Mouse (Mus musculus): ENCODE measurements around the gene Slc13a4. TPM values are rescaled to one million over a fixed set of nuclear protein-coding genes. Genes with fewer than 3 reads are reported as not detected.
A peak's percentile ranks its signal among the peaks of the same experiment; 100 is the strongest.

Gene Slc13a4
- polyA plus RNA-seq, 1 experiment from 2014 or later = 0.21 TPM

DNA sequence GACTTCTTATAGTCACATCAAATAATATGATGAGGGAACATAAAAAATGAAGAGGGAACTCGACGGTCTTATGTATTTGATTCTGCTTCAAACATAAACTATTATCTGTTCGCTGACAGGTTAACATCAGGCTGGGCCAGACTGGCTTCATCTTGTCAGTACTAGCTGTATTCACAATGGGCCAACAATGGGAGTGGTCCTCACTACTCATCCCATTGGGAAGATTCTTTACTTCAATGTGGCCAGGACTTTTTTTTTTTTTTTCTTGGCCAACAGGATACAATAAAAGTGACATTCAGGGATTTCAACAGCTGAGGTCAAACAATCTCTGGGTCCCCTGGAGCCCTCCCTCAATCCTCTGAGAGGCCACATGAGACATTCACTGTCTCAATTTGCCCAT, 43.9 kb upstream of the Slc13a4 start:
- no peak overlapping the region for H3K4me2 ChIP-seq (replicated peaks; ENCODE audit: low read depth)
- H3K4me1 ChIP-seq (replicated peaks; ENCODE audit: control insufficient read depth, insufficient read depth) = 0 out of 2 replicates have a peak, but pooled peaks cover 3% of the 10 kb centered on the region
- H3K27me3 ChIP-seq (ENCODE audit: control insufficient read depth, insufficient read depth, low read length) = no peaks in the 10 kb centered on the region
- 91% methylated on average over 3 of the region's 3 CpGs for WGBS
- no peak for ATAC-seq (ENCODE audit: low FRiP score, low TSS enrichment)
- no peaks in the 10 kb centered on the region for H3K36me3 ChIP-seq (ENCODE audit: control insufficient read depth, insufficient read depth, low read length)
- no peaks in the 10 kb centered on the region for H3K9me3 ChIP-seq (ENCODE audit: control insufficient read depth, low read length)
- H3K4me3 ChIP-seq (ENCODE audit: low read depth, low read length) = no peak overlapping the region
- DNase-seq (ENCODE audit: low spot score) = no peak
- H3K9ac ChIP-seq (ENCODE audit: low read length) = no peak overlapping the region
- no peak overlapping the region for H3K27ac ChIP-seq (replicated peaks)
- no peak for TF ChIP-seq CTCF (IDR thresholded peaks at IDR 0.05; ENCODE audit: low read depth)
- no peak for TF ChIP-seq EP300 (optimal IDR thresholded peaks at IDR 0.05)

DNA sequence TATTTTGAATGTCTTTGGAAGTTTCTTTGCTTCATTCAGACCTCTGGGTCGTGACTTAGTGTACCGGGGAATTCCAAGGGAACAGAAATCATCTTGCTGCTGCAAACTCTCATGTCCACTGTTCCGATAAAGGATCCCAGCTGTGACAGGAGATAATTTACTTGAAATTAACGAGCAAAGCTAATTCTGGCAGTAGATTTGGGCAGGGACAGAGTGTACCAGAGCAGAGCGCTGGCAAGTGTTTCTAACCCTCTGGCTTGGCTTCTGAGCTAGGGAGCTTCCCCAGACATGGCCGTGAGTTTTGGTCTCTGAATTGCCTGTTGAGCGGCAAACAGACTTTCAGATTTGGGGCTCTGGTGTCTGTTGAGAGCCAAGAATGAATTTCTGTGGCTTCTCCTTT, 41.9 kb upstream of the Slc13a4 start:
- H3K9me3 ChIP-seq (ENCODE audit: control insufficient read depth, low read length) = no peaks in the 10 kb centered on the region
- 0 out of 2 replicates have a peak, but pooled peaks cover 3% of the 10 kb centered on the region for H3K4me1 ChIP-seq (replicated peaks; ENCODE audit: control insufficient read depth, insufficient read depth)
- H3K36me3 ChIP-seq (ENCODE audit: control insufficient read depth, insufficient read depth, low read length) = no peaks in the 10 kb centered on the region
- no peak for TF ChIP-seq CTCF (IDR thresholded peaks at IDR 0.05; ENCODE audit: low read depth)
- TF ChIP-seq EP300 (optimal IDR thresholded peaks at IDR 0.05) = no peak
- no peak overlapping the region for H3K9ac ChIP-seq (ENCODE audit: low read length)
- DNase-seq (ENCODE audit: low spot score) (no peak), ATAC-seq (ENCODE audit: low FRiP score, low TSS enrichment) (no peak; the same call in 1 of the 2 replicates)
- no peak overlapping the region for H3K4me2 ChIP-seq (replicated peaks; ENCODE audit: low read depth)
- H3K27me3 ChIP-seq (ENCODE audit: control insufficient read depth, insufficient read depth, low read length) = no peaks in the 10 kb centered on the region
- 41% methylated on average over 7 of the region's 7 CpGs for WGBS
- H3K27ac ChIP-seq (replicated peaks) = no peak overlapping the region
- no peak overlapping the region for H3K4me3 ChIP-seq (ENCODE audit: low read depth, low read length)

GRCm38 (mm10) chr6:35338640-35339039, 30.7 kb upstream of the Slc13a4 start:
- H3K4me2 ChIP-seq (replicated peaks; ENCODE audit: low read depth) = no peak overlapping the region
- WGBS = 45% methylated on average over 3 of the region's 3 CpGs
- H3K27ac ChIP-seq (replicated peaks) = no peak overlapping the region
- no peak overlapping the region for H3K9ac ChIP-seq (ENCODE audit: low read length)
- DNase-seq (ENCODE audit: low spot score) (no peak), ATAC-seq (ENCODE audit: low FRiP score, low TSS enrichment) (no peak)
- no peak for TF ChIP-seq CTCF (IDR thresholded peaks at IDR 0.05; ENCODE audit: low read depth)
- no peak for TF ChIP-seq EP300 (optimal IDR thresholded peaks at IDR 0.05)
- no peak overlapping the region for H3K4me3 ChIP-seq (ENCODE audit: low read depth, low read length)
- H3K36me3 ChIP-seq (ENCODE audit: control insufficient read depth, insufficient read depth, low read length) = no peaks in the 10 kb centered on the region
- H3K4me1 ChIP-seq (replicated peaks; ENCODE audit: control insufficient read depth, insufficient read depth) = no peaks in the 10 kb centered on the region
- no peaks in the 10 kb centered on the region for H3K9me3 ChIP-seq (ENCODE audit: control insufficient read depth, low read length)
- H3K27me3 ChIP-seq (ENCODE audit: control insufficient read depth, insufficient read depth, low read length) = no peaks in the 10 kb centered on the region

DNA sequence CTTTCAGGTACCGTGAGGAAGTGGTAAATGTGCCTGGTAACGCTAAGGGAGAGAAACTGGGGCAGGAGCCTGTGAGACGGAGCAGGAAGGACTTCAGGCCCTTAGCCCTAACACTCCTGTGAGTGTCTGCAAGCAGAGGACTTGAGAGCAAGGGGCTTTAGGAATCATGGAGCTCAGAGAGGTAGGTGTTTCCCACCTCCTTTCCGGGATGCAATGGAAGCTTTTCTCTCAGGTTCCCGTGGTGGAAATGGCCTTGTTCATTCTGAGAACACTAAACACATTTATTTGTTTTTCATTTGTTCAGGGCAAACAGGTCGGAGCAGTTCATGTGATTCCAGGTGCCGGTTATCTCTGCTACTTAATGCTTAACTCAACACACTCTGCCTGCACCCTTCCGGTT, 29.9 kb upstream of the Slc13a4 start:
- H3K36me3 ChIP-seq (ENCODE audit: control insufficient read depth, insufficient read depth, low read length) = no peaks in the 10 kb centered on the region
- no peak overlapping the region for H3K9ac ChIP-seq (ENCODE audit: low read length)
- 53% methylated on average over 8 of the region's 8 CpGs for WGBS
- no peaks in the 10 kb centered on the region for H3K4me1 ChIP-seq (replicated peaks; ENCODE audit: control insufficient read depth, insufficient read depth)
- ATAC-seq (ENCODE audit: low FRiP score, low TSS enrichment) (no peak), DNase-seq (ENCODE audit: low spot score) (no peak)
- no peak overlapping the region for H3K4me3 ChIP-seq (ENCODE audit: low read depth, low read length)
- H3K27ac ChIP-seq (replicated peaks) = no peak overlapping the region
- H3K9me3 ChIP-seq (ENCODE audit: control insufficient read depth, low read length) = no peaks in the 10 kb centered on the region
- TF ChIP-seq EP300 (optimal IDR thresholded peaks at IDR 0.05) = no peak
- TF ChIP-seq CTCF (IDR thresholded peaks at IDR 0.05; ENCODE audit: low read depth) = no peak
- no peaks in the 10 kb centered on the region for H3K27me3 ChIP-seq (ENCODE audit: control insufficient read depth, insufficient read depth, low read length)
- no peak overlapping the region for H3K4me2 ChIP-seq (replicated peaks; ENCODE audit: low read depth)

- Histone ChIP-seq H3K4me2 (replicated peaks; ENCODE audit: low read depth) (no peak overlapping the region), H3K27me3 (ENCODE audit: control insufficient read depth, insufficient read depth, low read length) (no peaks in the 10 kb centered on the region), H3K9me3 (ENCODE audit: control insufficient read depth, low read length) (no peaks in the 10 kb centered on the region), H3K4me3 (ENCODE audit: low read depth, low read length) (no peak overlapping the region), H3K4me1 (replicated peaks; ENCODE audit: control insufficient read depth, insufficient read depth) (no peaks in the 10 kb centered on the region), H3K27ac (replicated peaks) (no peak overlapping the region), H3K36me3 (ENCODE audit: control insufficient read depth, insufficient read depth, low read length) (no peaks in the 10 kb centered on the region), H3K9ac (ENCODE audit: low read length) (no peak overlapping the region)
- no peak for DNase-seq (ENCODE audit: low spot score)
- ATAC-seq (ENCODE audit: low FRiP score, low TSS enrichment) = no peak
- TF ChIP-seq CTCF (IDR thresholded peaks at IDR 0.05; ENCODE audit: low read depth) (no peak), EP300 (optimal IDR thresholded peaks at IDR 0.05) (no peak)
- WGBS = 65% methylated on average over 5 of the region's 5 CpGs
These were observed 27.5 kb upstream of the Slc13a4 start for GRCm38 (mm10) chr6:35335452-35335851.

GRCm38 (mm10) chr6:35334278-35334677, 26.3 kb upstream of the Slc13a4 start:
- ATAC-seq (ENCODE audit: low FRiP score, low TSS enrichment) (no peak), DNase-seq (ENCODE audit: low spot score) (no peak)
- Histone ChIP-seq H3K4me3 (ENCODE audit: low read depth, low read length) (no peak overlapping the region), H3K27me3 (ENCODE audit: control insufficient read depth, insufficient read depth, low read length) (no peaks in the 10 kb centered on the region), H3K9me3 (ENCODE audit: control insufficient read depth, low read length) (no peaks in the 10 kb centered on the region), H3K36me3 (ENCODE audit: control insufficient read depth, insufficient read depth, low read length) (no peaks in the 10 kb centered on the region), H3K4me2 (replicated peaks; ENCODE audit: low read depth) (no peak overlapping the region), H3K9ac (ENCODE audit: low read length) (no peak overlapping the region), H3K4me1 (replicated peaks; ENCODE audit: control insufficient read depth, insufficient read depth) (no peaks in the 10 kb centered on the region), H3K27ac (replicated peaks) (no peak overlapping the region)
- WGBS = 75% methylated on average over 4 of the region's 4 CpGs
- peak; percentile 52 for TF ChIP-seq CTCF (IDR thresholded peaks at IDR 0.05; ENCODE audit: low read depth)
- no peak for TF ChIP-seq EP300 (optimal IDR thresholded peaks at IDR 0.05)

All from stomach, postnatal 0 days (tissue).